Mouse (Mus musculus): ENCODE measurements around the gene Fyn.

DNA sequence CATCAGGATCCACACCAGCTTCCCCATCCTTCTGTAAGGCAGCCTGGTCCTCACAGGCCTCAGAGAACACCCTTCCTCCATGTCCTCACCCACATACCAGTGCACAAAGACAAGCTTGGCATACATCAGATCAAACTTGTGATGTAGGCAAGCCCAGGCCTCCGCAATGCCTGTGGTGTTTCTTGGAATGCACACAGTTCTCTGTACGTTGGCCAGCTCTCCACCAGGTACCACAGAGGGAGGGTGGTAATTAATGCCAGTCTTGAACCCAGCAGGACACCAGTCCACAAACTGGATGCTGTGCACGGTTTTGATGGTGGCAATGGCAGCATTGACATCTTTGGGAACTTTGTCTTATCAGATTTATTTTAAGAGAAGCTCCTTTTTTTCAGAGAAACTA is 56.0 kb downstream of the Fyn start:
- TF ChIP-seq CTCF (IDR thresholded peaks at IDR 0.05; ENCODE audit: low read depth, low read length) (no peak), POLR2A (IDR thresholded peaks at IDR 0.05; ENCODE audit: extremely low read depth, insufficient read depth, low read length) (no peak)
